Mouse (Mus musculus) left cerebral cortex, adult 9 months (tissue): Measurements from ENCODE around the gene Fry.

Source experiments
- DNase-seq, 2 experiments: peaks; one replicate each; pipeline ENCODE4 v3.0.0; 2022; ENCODE audit warnings: low spot score in 2 of 2

Gene Fry

DNA sequence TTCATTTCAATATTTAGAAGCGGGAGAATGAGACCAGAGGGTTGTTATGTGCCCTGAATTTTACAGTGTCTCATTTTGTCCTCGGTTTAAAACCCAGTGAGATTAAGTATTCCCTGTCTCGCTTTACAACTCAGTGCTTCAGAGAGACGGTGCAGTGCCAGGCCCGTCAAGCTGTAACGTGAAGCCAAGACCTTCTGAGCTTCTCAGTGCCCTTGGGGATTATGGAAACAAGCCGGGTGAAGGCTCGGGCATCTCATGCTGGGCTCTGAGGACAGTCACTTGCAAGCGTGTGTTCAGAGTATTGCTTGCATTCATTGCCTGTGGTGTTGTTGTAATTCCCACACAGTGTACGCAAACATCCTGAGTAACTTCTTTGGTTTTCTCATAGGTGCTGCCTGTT, 218.0 kb downstream of the Fry start:
- no peak for DNase-seq

DNA sequence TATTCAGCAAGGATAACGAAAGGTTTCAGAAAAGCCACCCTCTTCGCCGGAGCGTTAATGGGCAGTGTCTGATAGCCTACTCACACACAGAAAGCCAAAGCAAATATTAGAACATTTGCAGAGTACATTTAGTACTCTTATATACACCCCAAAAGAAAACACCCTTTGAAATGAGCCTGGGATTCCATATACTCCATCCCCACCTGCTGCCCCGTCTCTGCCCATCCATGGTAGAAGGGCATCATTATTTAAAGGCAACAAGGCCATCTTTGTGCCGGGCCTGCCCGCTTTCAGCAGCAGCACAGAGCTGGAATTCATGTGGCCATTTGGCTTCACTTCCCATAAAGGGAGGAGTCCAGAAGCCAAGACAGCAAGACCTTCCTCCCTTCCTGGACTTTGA, 219.3 kb downstream of the Fry start:
- peak; percentile 14 to 42 for DNase-seq

DNA sequence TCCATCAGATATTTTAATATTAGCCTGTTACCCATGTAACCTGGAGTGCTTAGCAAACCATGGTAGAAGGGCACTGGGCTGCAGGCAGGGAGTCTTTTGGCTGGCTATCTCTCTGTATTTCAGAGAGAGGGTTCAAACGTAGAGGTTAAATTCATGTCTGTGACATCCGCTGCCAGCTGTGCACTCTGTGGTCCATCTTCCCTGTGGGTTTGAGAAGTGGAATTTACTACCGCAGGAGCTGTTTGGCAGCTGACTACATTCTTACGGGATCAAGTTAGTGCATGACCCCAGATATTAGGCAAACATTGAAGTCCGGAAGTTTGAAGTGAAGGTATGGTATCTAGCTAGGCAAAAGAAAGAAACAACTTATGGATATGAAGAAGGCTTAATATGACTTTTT, 222.5 kb downstream of the Fry start:
- no peak for DNase-seq

DNA sequence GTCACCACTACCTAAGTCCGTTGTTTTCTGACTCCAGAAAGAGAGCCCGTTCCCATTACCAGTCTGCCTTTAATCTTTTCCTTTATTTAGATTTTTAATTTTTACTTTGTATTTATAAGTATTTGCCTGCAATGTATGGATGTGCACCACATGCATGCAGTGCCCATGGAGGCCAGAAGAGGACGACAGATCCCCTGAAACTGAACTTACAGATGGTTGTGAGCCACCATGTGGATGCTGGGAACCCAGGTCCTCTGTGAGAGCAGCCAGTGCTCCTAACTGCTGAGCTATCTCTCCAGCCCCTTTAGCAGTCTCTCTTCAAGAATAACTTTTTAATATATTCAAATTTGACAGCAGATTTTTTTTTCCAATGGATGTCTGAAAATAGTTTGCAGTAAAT, 223.7 kb downstream of the Fry start:
- no peak for DNase-seq

DNA sequence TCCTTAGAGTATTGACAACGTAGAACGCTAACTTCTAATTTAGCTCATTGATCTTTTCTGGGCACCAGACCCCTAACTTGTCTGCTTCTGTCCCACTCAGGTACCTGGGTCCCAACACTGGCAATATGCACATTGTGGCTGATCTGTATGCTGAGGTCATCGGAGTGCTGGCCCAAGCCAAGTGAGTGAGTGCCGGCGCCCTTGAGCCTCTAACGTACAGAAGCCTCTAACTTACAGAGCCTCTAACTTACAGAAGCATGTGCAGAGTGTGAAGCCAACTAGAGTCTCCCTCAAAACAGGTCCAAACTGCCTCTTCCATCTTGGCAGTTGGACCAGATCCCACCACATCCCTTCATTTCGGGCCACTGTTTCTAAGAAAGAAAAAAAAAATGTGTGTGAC, 227.5 kb downstream of the Fry start:
- no peak for DNase-seq

DNA sequence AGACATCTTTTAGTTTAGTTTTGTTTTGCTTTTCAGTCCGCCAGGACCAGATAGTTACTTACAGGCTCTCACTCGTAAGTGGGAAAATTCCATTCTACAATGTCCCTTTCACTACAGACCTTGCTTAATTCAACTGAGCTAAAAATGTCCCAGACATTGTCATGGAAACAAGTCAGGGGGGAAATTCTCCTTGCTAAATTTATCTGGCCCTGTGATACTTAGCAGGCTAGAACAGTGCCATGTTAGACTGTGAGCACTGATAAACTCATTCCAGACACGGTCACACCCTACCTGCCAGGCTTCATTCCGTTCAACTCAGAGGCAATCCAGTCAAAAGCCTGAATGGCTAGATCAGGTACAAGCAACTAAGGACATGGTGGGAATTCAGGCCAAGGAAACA, 227.9 kb downstream of the Fry start:
- peak; percentile 62 to 70 for DNase-seq

DNA sequence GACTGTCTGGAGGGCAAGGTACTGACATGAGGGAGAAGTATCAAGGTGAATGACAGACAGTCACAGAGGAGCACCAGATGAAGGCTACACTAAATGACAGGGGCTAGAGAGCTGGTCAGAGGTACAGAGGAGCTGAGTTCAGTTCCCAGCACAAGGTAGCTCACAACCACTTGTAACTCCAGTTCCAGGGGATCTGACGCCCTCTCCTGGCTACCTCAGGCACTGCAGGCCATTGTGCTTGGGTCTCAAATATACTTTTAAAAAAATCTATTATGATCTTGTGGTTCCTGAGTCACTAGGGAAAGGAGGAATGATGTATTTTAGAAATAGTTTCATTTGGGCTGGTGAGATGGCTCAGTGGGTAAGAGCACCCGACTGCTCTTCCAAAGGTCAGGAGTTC, 229.4 kb downstream of the Fry start:
- no peak for DNase-seq

DNA sequence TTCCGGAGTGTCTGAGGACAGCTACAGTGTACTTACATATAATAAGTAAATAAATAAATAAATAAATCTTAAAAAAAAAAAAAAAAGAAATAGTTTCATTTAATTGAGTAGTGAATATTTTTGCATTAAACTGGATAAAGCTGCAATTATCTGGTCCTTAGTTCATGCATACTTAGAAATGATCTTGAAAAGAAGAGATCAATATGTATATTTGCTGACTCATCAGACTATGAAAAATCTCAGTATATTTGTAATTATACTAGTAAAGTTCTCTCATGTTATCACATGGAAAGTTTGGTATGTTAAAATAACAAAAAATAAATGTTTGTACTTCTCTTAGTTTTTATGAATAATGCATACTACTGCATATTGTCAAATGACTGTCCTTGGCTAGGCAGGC, 229.9 kb downstream of the Fry start:
- DNase-seq = no peak

DNA sequence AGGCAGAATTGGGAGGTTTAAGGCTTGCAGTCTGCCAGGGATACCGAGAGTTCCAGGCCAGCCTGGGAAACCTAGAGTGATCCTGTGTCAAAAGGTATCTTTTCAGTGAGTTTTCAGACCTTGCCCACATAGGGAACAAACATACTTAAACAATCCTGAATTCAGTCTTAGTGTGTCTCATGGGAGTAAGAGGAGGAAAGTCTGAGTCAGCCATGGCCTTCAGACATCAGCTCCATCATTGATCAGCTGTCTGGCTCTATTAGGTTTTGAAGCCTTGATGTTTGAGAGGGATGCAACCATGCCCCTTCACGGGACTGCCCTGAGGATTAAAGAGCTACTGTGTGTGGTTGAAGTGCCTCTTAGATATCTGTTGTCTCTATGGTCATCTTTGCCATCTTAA, 232.7 kb downstream of the Fry start:
- no peak for DNase-seq

DNA sequence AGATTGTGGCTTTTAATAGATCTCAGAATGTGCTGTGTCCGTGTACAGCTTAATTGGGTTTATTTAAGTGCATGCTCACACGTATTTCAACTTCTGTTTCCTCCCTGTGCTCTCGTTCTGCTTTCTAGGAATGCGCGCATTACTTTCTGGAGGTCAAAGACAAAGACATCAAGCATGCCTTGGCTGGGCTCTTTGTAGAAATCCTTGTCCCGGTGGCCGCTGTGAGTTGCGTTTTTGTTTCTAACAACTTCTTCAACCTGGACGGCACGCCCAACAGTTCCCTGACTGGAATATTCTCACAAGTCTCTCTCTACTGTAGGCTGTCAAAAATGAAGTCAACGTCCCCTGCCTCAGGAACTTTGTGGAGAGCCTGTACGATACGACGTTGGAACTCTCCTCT, 240.2 kb downstream of the Fry start:
- no peak for DNase-seq

DNA sequence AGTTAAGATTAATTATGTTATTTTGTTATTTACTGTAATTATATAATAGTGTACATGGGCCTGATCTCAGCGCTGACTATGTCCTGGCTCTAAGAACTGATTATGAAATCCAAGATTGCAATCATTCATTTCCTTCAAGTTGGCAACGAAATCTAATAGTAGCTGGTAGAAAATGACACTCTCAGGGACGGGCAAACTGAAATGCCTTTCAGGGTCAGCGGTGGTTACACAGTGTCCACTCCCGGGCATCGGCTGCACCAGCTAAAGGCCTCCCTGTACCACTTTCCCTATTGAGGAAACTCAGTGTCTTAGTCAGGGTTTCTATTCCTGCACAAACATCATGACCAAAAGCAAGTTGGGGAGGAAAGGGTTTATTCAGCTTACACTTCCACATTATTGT, 243.8 kb downstream of the Fry start:
- no peak for DNase-seq

DNA sequence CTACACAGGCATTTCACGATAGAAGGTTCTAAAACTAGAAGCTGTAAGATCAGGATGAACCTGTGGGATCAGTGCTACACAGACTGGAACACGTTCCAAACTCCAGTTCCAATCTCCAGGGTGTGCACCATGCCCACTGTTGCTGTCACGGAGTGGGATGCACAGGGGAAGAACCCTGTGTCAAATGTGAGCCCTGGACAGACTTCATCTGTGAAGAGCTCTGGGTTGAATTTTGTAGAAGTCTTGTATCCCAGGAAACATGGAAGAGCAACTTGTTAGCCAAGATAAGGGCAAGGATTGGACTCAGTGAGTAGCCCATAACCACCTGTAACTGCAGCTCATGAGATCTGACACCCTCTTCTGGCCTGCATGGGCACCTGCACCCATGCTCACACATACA, 246.2 kb downstream of the Fry start:
- DNase-seq = no peak

DNA sequence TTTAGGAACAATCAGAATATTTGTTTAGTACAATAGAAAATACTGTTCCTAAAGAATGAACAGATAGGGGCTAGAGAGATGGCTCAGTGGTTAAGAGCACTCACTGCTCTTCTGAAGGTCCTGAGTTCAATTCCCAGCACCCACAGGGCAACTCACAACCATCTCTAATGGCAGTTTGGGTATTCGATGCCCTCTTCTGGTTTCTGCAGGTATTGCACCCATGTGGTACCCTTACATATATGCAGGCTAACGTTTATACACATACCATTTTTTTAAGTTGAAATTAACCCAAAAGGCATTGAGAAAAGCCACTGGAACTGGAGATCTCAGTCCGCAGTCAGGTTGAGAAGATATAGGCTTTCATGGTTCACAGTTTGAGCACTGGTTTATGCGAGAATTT, 248.6 kb downstream of the Fry start:
- DNase-seq = no peak

DNA sequence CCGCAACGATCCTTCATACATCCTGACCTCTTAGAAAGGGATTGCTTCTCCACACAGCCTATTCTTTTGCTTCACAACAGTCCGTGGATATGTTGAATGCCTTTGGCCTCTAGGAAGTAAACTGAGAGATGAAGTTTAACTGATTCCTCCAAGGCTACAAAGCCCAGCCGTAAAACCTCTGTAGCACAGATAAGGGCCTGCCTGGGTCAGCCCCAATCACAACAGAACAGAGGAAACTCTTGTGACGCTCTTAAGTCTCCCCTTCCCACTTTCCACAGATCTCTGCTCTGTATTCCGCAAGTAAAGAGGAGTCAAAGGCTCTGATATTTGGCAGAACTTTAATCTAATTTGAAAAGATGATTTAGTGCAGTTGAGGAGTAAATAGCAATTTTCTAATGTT, 251.8 kb downstream of the Fry start:
- DNase-seq = no peak

DNA sequence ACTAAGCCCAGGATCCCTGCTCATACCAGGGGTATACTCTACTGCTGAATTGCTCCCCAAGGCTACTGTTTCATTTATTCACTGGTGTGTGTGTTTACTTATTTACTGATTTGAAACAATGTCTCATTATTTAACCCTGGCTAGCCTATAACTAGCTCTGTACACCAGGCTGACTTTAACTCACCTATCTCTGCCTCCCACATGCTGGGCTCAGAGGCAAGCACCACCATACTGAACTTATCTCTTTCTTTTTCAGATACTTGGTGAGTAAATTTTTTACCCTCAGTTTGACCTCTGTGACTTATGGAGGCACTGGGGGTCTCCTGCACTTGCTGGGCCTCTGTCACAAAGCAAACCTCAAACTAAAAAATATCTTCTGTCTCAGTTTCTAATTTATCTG, 252.4 kb downstream of the Fry start:
- no peak for DNase-seq

DNA sequence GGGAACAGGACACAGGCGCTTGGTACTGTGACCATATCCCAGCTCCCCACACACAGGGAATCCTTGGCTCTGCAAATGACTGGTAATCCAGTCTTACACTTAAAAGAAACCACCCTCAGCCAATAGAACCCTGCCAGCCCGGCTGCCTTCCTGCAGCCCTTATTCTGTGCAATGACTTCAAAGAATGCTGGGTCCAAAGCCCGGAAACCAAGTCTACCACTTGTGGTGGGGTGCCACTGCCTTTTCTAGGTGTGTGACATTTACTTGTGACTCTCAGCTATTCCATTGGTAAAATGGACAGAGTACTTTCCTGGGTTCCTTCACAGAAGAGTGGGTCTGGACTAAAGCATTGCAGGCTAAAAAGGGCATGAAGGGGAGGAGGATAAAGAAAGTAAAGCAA, 254.5 kb downstream of the Fry start:
- no peak for DNase-seq

DNA sequence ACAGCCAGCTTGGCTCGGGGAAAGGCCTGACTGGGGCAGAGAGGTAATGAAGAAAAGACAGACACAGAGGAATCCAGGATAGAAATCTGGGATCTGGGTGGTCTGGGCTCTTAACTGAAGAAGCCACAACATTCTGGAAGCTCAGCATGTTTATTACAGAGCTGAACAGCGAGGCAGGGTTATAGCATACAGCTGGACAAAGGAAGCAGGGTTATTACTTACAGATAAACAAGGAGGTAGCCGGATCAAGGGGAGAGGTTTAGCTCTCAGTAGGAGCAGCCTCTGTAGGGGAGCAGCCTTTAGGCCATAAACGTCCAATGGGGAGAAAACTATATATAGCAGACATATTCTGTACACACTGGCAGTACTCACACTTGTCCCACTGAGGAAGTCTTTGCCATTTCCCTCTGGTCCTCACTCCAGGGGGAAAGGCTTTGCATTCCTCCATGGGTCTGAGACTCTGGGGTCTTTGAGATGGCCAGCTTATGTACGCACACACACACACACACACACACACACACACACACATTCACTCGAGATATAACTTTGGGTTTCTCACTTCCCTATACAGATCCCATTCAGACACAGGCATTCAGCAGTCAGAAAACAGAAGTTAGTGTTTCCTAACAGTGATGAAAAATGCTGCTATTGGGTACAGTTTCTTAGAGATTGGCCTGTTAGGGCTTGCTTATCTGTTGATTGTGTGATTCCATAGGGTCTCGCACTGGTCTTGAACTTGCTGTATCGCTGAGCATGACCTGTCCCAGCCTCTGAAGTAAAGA, 256.5 kb downstream of the Fry start:
- DNase-seq = no peak

DNA sequence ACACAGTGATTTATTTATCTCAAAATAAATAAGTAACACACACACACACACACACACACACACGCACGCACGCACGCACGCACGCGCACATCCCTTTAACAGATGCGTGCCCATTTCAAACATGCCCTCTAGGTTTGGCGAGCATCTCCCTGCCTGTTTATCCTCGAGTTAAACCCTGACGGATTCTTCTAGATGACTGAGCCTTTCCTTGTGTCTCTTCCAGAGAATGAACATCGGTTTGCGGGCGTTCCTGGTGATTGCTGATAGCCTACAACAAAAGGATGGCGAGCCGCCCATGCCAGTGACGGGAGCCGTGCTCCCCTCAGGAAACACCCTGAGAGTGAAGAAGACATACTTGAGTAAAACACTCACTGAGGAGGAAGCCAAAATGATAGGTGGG, 260.1 kb downstream of the Fry start:
- no peak for DNase-seq

DNA sequence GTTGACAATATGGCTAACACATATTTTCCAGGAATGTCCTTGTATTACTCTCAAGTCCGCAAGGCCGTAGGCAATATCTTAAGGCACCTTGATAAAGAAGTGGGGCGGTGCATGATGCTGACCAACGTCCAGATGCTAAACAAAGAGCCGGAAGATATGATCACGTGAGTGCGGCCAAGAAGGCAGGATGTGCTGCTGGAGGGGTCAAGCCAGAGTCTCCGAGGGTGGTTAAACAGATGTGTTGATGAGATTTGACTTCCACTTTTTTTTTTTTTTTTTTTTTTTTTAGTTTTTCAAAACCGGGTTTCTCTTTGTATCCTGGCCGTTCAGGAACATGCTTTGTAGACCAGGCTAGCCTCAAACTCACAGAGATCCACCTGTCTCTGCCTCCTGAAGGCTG, 262.3 kb downstream of the Fry start:
- no peak for DNase-seq

DNA sequence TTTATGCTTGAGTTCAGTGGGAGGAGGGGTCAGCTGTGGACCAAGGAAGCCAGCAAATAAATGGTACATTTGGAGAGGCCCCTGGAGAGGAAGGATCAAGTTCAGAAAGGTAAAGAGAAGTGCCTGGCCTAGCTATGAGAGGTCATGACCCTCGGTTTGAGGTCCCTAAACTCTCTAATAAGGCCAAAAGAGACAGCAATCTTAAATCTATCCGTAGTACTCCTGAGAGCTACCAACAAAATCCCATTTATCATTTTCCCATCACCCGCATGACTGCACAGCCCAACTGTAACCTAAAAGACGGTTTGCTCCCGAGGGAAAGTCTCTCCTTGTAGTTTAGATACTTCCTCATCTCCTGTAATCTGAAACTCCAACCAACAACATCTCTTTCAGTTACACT, 264.0 kb downstream of the Fry start:
- no peak for DNase-seq

DNA sequence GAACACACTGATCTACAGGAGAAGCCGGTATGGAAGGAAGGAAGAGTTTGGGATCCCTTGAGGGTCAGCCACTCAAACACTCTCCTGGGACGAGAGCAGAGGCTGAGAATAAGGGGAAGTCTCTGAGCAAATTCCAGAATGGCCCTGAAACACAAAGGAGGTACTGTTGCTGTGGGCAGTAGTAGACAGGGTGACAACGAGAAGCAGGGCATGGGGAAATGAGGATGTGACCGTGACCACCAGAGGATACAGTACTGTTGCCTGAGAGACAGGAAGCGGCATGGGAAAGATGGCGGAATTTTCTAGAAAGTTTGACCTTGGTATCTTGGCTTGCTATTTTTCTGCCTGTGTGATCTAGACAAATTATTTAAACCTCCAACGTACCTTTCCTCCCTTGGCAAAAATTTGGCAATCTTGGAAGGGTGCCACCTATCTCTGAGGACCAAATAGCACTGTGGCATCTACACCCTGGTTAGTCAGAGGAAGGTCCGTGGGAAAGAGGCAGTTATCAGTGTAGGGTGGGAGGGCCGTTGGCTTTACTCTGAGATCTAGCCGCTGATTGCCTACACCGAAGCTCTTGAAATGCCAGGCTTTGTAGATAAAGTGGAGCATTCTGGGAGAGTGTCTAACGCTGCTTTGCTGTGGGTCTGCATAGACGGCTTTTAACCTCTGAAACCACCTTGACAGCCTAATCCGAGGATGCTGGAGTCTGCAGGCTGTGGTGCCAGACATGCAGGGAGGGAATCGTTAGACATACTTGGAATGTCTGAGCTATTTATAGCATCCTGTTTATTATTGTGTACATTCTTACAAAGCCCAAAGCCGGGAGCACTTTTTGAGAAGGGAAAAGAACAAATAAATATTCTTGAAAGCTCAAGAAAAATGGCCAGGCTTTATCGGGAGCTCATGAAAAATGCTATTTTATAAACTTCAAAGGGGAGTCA, 266.1 kb downstream of the Fry start:
- no peak for DNase-seq

DNA sequence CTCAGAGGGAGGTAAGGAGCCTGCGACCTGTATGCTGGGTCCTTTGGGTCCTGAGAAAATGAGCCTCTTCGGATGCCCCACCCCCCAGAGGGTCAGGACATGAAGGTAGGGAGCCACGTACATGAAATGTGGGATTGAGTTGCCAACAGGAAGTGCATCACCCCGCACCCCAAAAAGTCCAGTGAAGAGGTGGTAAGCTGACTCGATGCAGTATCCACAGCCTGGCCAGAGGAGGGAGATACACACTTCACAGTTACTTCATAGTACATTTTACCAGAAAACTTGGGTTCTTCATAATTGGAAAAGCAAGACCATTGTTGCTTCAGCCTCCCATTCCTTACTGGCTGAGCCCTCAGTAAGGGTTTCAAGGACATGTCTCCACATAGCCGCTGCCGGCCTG, 266.8 kb downstream of the Fry start:
- no peak for DNase-seq

DNA sequence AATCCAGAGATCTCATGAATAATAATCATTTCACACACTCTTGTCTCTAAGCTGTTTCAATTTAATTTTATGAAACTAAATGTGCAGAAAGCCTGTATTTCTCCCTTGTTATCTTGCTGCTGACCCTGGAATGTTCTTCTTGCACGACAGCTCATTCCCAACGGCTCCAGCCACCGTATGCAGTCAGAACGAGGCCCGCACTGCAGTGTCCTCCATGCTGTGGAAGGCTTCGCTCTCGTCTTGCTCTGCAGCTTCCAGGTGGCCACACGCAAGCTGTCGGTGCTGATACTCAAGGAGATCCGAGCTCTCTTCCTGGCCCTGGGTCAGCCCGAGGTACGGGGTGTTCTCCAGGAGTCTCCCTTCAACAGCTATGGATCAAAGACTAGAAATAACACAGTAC, 270.2 kb downstream of the Fry start:
- DNase-seq = no peak
